Mouse (Mus musculus): Measurements from ENCODE around the gene Sync.

GRCm38 (mm10) chr4:129252492-129252891 is 34.9 kb upstream of the Sync start:
- TF ChIP-seq CTCF (IDR thresholded peaks at IDR 0.05; ENCODE audit: borderline replicate concordance, control insufficient read depth, extremely low read depth, insufficient read depth, low read length, poor library complexity) (no peak), POLR2A (IDR thresholded peaks at IDR 0.05; ENCODE audit: control insufficient read depth, extremely low read depth, insufficient read depth, low read length, poor library complexity) (no peak)

Data from thymus, adult 2 months (tissue).